In the genomic region with DNA sequence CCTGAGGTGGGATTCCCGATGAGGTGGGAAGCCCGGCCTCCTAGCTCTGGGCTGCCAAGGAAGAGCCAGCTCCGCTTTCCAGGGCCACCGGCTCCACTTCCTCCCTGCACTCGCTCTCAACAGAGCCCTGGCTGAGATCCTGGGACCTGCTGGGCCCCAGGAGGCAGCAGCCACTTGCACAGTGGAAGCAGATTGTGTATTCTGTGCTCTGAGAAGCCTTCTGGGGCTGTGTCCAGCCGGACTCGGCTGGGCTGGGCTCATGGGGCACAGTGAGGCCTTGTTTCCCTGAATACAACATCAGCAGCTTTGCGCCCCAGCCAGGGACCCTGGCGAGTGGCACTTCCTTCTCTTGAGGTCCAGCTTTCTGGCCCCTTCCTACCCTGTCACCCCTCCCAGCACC, we compare ENCODE assay signal across 8 mouse cellular contexts. TPM values are rescaled to one million over a fixed set of nuclear protein-coding genes. Genes with fewer than 3 reads are reported as not detected.
DNase-seq lines count a peak whose midpoint lies in the region; ATAC-seq and TF ChIP-seq lines count a peak whose summit lies in the region.

No protein-coding gene starts in this region.

- TF ChIP-seq CTCF in bone marrow macrophage, adult 2 months (IDR thresholded peaks at IDR 0.05; ENCODE audit: low read depth, low read length): no peak

- no peaks in the 10 kb centered on the region for H3K27me3 ChIP-seq in heart, embryonic 11.5 days (ENCODE audit: control insufficient read depth, insufficient read depth, low read length)
- H3K27me3 ChIP-seq in forebrain, embryonic 13.5 days: no peaks in the 10 kb centered on the region
- no peaks in the 10 kb centered on the region for H3K27me3 ChIP-seq in neural tube, embryonic 15.5 days (replicated peaks)

- ATAC-seq in heart, embryonic 11.5 days (replicated peaks; ENCODE audit: insufficient number of reproducible peaks, low FRiP score, low TSS enrichment): no peak
- ATAC-seq in forebrain, embryonic 13.5 days: no peak
- no peak for ATAC-seq in neural tube, embryonic 15.5 days (ENCODE audit: low FRiP score)

- no peaks in the 10 kb centered on the region for H3K9me3 ChIP-seq in heart, embryonic 11.5 days (replicated peaks; ENCODE audit: control insufficient read depth, low read length)
- no peaks in the 10 kb centered on the region for H3K9me3 ChIP-seq in forebrain, embryonic 13.5 days (replicated peaks)
- no peaks in the 10 kb centered on the region for H3K9me3 ChIP-seq in neural tube, embryonic 15.5 days (replicated peaks)

- peak overlapping the region; percentile 88 for H3K4me3 ChIP-seq in heart, embryonic 11.5 days (ENCODE audit: low read depth, low read length)
- H3K4me3 ChIP-seq in bone marrow macrophage, adult 2 months (ENCODE audit: insufficient read depth, low read length): peak overlapping the region; percentile 77
- H3K4me3 ChIP-seq in forebrain, embryonic 13.5 days: peak overlapping the region; percentile 79; the same call in 1 of the 2 replicates
- peak overlapping the region; percentile 66; the same call in 1 of the 2 replicates for H3K4me3 ChIP-seq in neural tube, embryonic 15.5 days (replicated peaks)

- DNase-seq in heart, postnatal 4 days: no peak
- DNase-seq in left cerebral cortex, postnatal 4 days: peak; percentile 73
- no peak for DNase-seq in kidney, adult 9 months
- DNase-seq in urinary bladder, postnatal 4 days (ENCODE audit: low spot score in 2 of 2): no peak

- H3K4me2 ChIP-seq in heart, embryonic 11.5 days: peak overlapping the region; percentile 77
- peak overlapping the region; percentile 94 for H3K4me2 ChIP-seq in forebrain, embryonic 13.5 days
- peak overlapping the region; percentile 75 for H3K4me2 ChIP-seq in neural tube, embryonic 15.5 days

- no peak for TF ChIP-seq POLR2A in bone marrow macrophage, adult 2 months (IDR thresholded peaks at IDR 0.05; ENCODE audit: borderline replicate concordance, low read depth, low read length)

- peak overlapping the region; percentile 58 for H3K9ac ChIP-seq in heart, embryonic 11.5 days (ENCODE audit: low read depth, low read length)
- H3K9ac ChIP-seq in forebrain, embryonic 13.5 days: peak overlapping the region; percentile 58
- H3K9ac ChIP-seq in neural tube, embryonic 15.5 days (replicated peaks): peak overlapping the region; percentile 28; the same call in 1 of the 2 replicates

- WGBS in heart, embryonic 11.5 days (ENCODE audit: insufficient replicate concordance): 39% methylated on average over 9 of the region's 9 CpGs
- 59% methylated on average over 9 of the region's 9 CpGs for WGBS in forebrain, embryonic 13.5 days
- 43% methylated on average over 9 of the region's 9 CpGs for WGBS in neural tube, embryonic 15.5 days

- intact Hi-C loops in left cerebral cortex, postnatal 4 days (cut with DNase I): loop anchor here (5.0 kb wide), 1 partner anchor 80 kb away; no protein-coding TSS in a partner anchor

- peaks cover 5% of the 10 kb centered on the region; the same call in 1 of the 2 replicates for H3K36me3 ChIP-seq in heart, embryonic 11.5 days (ENCODE audit: control insufficient read depth, insufficient read depth, low read length)
- H3K36me3 ChIP-seq in forebrain, embryonic 13.5 days (ENCODE audit: poor library complexity, severe bottlenecking): peaks cover 6% of the 10 kb centered on the region; the same call in 1 of the 2 replicates
- H3K36me3 ChIP-seq in neural tube, embryonic 15.5 days: no peaks in the 10 kb centered on the region

- peaks cover 72% of the 10 kb centered on the region for H3K4me1 ChIP-seq in heart, embryonic 11.5 days (ENCODE audit: control insufficient read depth, insufficient read depth, low read length)
- H3K4me1 ChIP-seq in bone marrow macrophage, adult 2 months (ENCODE audit: control insufficient read depth, insufficient read depth, low read length): peaks cover 44% of the 10 kb centered on the region
- H3K4me1 ChIP-seq in forebrain, embryonic 13.5 days: peaks cover 82% of the 10 kb centered on the region
- H3K4me1 ChIP-seq in neural tube, embryonic 15.5 days: peaks cover 69% of the 10 kb centered on the region

- peak overlapping the region; percentile 60 for H3K27ac ChIP-seq in heart, embryonic 11.5 days (ENCODE audit: low read depth, low read length)
- peak overlapping the region; percentile 96 for H3K27ac ChIP-seq in bone marrow macrophage, adult 2 months (ENCODE audit: insufficient read depth, low read depth, low read length)
- H3K27ac ChIP-seq in forebrain, embryonic 13.5 days: peak overlapping the region; percentile 57
- peak overlapping the region; percentile 71 for H3K27ac ChIP-seq in neural tube, embryonic 15.5 days (replicated peaks)

RNA-seq across cellular contexts. Expression of a gene that starts 2.8 kb away (rescaled TPM):
- polyA plus RNA-seq in heart, embryonic 11.5 days (2014; fragmentation: Nextera tagmentation; extraction: Ambion mirVana): 59.2 and 63.4 TPM in 2 replicates
- 10 to 100 TPM; 46.5 to 50.5 TPM for total RNA-seq in heart, postnatal 4 days (2021)
- 491 and 499 TPM in 2 replicates for polyA plus RNA-seq in bone marrow macrophage, adult 2 months (2012; ENCODE audit: insufficient read depth, insufficient read length, missing spikeins)
- 85.2 and 86.3 TPM in 2 replicates for polyA plus RNA-seq in forebrain, embryonic 13.5 days (2015; fragmentation: Nextera tagmentation; extraction: Ambion mirVana)
- total RNA-seq in left cerebral cortex, postnatal 4 days (2021): 10 to 100 TPM; 29.5 to 31.8 TPM
- polyA plus RNA-seq in neural tube, embryonic 15.5 days (2015; fragmentation: Nextera tagmentation; extraction: Ambion mirVana): 75.6 and 85.4 TPM in 2 replicates

RNA-seq across cellular contexts. Expression of a gene that starts 25.8 kb away (rescaled TPM):
- not detected in 2 replicates for polyA plus RNA-seq in heart, embryonic 11.5 days (2014; fragmentation: Nextera tagmentation; extraction: Ambion mirVana)
- not detected for total RNA-seq in heart, postnatal 4 days (2021)
- polyA plus RNA-seq in bone marrow macrophage, adult 2 months (2012; ENCODE audit: insufficient read depth, insufficient read length, missing spikeins): not detected in 2 replicates
- polyA plus RNA-seq in forebrain, embryonic 13.5 days (2015; fragmentation: Nextera tagmentation; extraction: Ambion mirVana): not detected in 2 replicates
- not detected for total RNA-seq in left cerebral cortex, postnatal 4 days (2021)
- not detected in 2 replicates for polyA plus RNA-seq in neural tube, embryonic 15.5 days (2015; fragmentation: Nextera tagmentation; extraction: Ambion mirVana)

RNA-seq across cellular contexts. Expression of a gene that starts 45.9 kb away (rescaled TPM):
- not detected in 2 replicates for polyA plus RNA-seq in heart, embryonic 11.5 days (2014; fragmentation: Nextera tagmentation; extraction: Ambion mirVana)
- not detected for total RNA-seq in heart, postnatal 4 days (2021)
- not detected in 2 replicates for polyA plus RNA-seq in bone marrow macrophage, adult 2 months (2012; ENCODE audit: insufficient read depth, insufficient read length, missing spikeins)
- polyA plus RNA-seq in forebrain, embryonic 13.5 days (2015; fragmentation: Nextera tagmentation; extraction: Ambion mirVana): 0.15 TPM in 1 of 2 replicates, not detected in the other
- total RNA-seq in left cerebral cortex, postnatal 4 days (2021): not detected
- polyA plus RNA-seq in neural tube, embryonic 15.5 days (2015; fragmentation: Nextera tagmentation; extraction: Ambion mirVana): 1.3 TPM in 1 of 2 replicates, not detected in the other
